Mouse (Mus musculus) spleen, adult 10 weeks (tissue): Measurements from ENCODE around the gene Olfr331. TPM values are rescaled to one million over a fixed set of nuclear protein-coding genes. Genes with fewer than 3 reads are reported as not detected.

Source experiments
- polyA plus RNA-seq: library from polyadenylated mRNA; stranded (reverse); fragments of 350-450 nt; fragmentation: Illumina TruSeq; extraction: RNeasy Lipid Tissue Mini Kit (QIAGEN cat#74804); gene quantifications from one replicate; pipeline ENCODE4 v1.2.3, GENCODE M21; 2015; ENCODE audit warnings: low replicate concordance; ENCODE audit not compliant: insufficient read depth

Olfr331 gene
- not detected for polyA plus RNA-seq

DNA sequence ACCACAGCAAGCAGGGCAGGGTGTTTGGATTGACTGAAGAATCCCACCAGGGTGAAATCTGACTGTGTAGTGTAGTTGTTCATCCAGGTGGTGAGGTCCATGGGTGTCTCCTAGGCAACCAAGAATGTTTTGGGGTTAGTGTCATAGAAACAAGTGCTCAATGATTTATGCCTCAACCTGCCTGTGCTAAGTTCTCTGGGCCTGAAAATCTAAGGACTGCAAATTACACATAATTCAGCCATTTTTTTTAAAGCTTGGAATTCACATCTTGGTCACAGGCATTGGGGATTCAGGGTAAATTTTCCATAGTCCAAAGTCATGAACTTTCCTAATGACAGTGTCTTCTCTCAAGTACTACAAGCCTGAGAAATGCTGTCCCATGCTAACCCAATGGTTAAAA lies at the start of gene Olfr331:
Gene Olfr331 (minus strand): TSS at position 101 of the 400 bp plus-strand sequence.

DNA sequence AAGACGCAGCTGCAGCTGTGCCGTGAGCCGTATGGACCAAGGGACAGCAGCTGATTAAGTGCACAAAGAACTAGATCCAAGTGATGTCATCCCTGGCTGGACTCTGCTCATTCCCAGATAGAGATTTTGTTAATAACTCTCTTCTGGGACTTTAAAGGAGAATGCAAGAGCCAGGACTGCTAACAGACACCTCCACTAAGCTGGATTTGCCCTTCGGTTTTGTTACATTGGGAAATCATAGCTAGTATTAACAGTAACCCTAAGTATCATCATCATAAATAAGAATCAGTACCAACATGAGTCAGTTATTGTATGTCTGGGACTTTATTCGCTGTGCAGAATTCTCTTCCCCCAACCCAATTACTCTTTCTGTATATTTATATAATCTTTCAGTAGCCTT lies 44.0 kb upstream of the Olfr331 start, which contains the start of gene Olfr329-ps:
Gene Olfr329-ps (minus strand): TSS at position 101 of the 400 bp plus-strand sequence.

DNA sequence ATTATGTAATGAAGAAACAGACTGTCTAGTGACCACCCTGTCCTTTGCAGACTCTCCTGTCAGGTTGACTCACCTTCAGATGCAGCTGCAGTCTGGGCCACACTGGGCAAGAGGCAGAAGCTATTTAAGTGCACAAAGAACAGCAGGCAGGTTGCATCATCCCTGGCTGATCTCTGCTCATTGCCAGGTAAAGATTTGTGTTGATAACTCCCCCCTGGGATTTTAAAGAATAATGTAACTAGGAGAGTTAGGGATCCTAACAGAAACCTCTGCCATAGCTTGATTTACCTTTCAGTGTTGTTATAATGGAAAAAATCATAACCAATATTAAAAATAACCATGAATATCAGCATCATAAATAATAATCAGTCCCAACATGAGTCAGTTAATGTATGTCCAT lies 32.4 kb upstream of the Olfr331 start, which contains the start of gene Olfr330:
Gene Olfr330 (minus strand): TSS at position 101 of the 400 bp plus-strand sequence.

DNA sequence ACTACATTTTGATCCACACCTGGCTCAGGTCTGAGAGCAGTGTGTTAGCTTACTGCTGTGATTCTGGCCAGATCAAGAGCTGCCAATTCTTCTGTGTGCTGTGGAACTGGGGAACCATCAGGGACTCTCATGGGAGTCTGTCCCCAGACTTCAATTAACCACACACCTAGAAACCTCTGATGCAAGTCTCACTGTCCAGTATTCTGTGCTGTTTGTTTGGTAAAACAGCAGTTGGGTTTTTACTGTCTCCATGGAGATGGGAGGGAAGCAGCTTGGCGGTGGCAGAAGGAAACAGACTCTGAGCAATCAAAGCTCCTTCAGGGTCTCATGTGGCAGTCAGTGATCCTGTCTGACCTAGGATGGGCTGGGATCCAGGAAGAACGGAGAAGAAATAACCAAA lies 9.9 kb downstream of the Olfr331 start, which contains the start of gene Olfr332:
Gene Olfr332 (minus strand): TSS at position 101 of the 400 bp plus-strand sequence.

DNA sequence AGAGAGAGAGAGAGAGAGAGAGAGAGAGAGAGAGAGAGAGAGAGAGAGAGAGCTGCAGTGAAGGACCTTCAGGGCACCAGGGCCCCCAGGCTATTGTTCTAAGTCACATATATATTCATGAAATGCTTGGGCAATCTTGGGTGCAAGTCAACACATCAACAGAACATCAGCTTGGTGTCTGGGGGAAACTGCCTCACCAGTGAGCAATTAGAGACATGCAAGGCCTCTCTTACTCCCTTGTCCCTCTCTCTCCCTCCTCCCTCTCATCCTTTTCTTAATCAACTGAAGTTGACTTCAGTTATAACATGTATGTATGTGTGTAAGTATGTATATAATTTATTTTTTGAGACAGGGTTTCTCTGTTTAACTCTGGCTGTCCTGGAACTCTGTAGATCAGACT lies 40.2 kb downstream of the Olfr331 start, which contains the start of gene Olfr30:
Gene Olfr30 (minus strand): TSS at position 101 of the 400 bp plus-strand sequence.

DNA sequence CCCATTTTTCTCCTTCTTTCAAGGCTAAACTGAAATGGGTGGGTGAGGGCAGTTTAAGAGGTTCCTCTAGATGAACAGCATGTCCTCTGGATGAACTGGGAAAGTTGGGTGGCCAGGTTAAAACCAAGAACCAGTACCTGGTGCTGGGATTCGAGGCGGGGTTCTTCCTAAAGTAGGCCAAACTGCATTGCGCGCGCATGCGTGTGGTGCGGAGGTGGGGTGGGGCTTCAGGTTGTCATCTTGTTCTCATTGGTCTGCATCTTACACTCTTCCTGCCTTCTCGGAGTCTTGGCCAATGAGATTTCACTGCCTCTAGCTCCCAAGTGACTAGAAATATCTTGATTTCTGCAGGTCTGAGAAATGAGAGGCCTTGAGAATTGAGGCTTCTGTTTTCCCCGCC lies 49.6 kb downstream of the Olfr331 start, which contains the start of gene Lypd9:
Gene Lypd9 (minus strand): TSS at position 165 of the 400 bp plus-strand sequence.

Other genes starting within 250 kb of the Olfr331 start
- gene 4930438A08Rik, start 227.8 kb downstream of the Olfr331 start, polyA plus RNA-seq, result not detected
- gene Zfp692, start 195.5 kb downstream of the Olfr331 start, polyA plus RNA-seq, result 16.0 TPM
- gene Zfp672, start 172.2 kb downstream of the Olfr331 start, polyA plus RNA-seq, result 37.6 TPM
- 7.7 TPM for gene Sh3bp5l, start 171.8 kb downstream of the Olfr331 start, polyA plus RNA-seq
- gene Lypd8, start 123.5 kb downstream of the Olfr331 start, polyA plus RNA-seq, result not detected
- not detected for gene 1810065E05Rik, start 81.5 kb downstream of the Olfr331 start, polyA plus RNA-seq
- gene Gm12253, start 70.0 kb downstream of the Olfr331 start, polyA plus RNA-seq, result not detected
- not detected for gene Lypd9, start 49.6 kb downstream of the Olfr331 start, polyA plus RNA-seq
- gene Olfr30, start 40.3 kb downstream of the Olfr331 start, polyA plus RNA-seq, result not detected
- gene Olfr332, start 10.0 kb downstream of the Olfr331 start, polyA plus RNA-seq, result not detected
- gene Olfr330, start 32.3 kb upstream of the Olfr331 start, polyA plus RNA-seq, result not detected
- 0.06 TPM for gene Olfr329-ps, start 43.9 kb upstream of the Olfr331 start, polyA plus RNA-seq
- gene Olfr328, start 53.1 kb upstream of the Olfr331 start, polyA plus RNA-seq, result not detected
- gene Olfr224, start 68.0 kb upstream of the Olfr331 start, polyA plus RNA-seq, result not detected
- not detected for gene Olfr325, start 75.2 kb upstream of the Olfr331 start, polyA plus RNA-seq
- not detected for gene Olfr324, start 92.5 kb upstream of the Olfr331 start, polyA plus RNA-seq
- not detected for gene 2210407C18Rik, start 113.5 kb upstream of the Olfr331 start, polyA plus RNA-seq
- not detected for gene Olfr323, start 127.9 kb upstream of the Olfr331 start, polyA plus RNA-seq
- gene Trim58, start 137.9 kb upstream of the Olfr331 start, polyA plus RNA-seq, result 2.3 TPM
- gene Olfr322, start 156.2 kb upstream of the Olfr331 start, polyA plus RNA-seq, result not detected
- not detected for gene Olfr320, start 178.5 kb upstream of the Olfr331 start, polyA plus RNA-seq
- not detected for gene Olfr319, start 196.6 kb upstream of the Olfr331 start, polyA plus RNA-seq
- gene Olfr318, start 221.4 kb upstream of the Olfr331 start, polyA plus RNA-seq, result not detected
- gene Olfr317, start 236.6 kb upstream of the Olfr331 start, polyA plus RNA-seq, result not detected